Mouse (Mus musculus) liver, adult 2 months (tissue): ENCODE results near the gene Zfp568.

Source experiments
- CTCF ChIP-seq: fragments of 200-500 bp; IDR thresholded peaks from 2 replicates; pipeline ENCODE4 v1.5.1; 2011; ENCODE audit warnings: low read depth, low read length, control low read depth
- POLR2A ChIP-seq: fragments of 200-500 bp; IDR thresholded peaks from 2 replicates; pipeline ENCODE4 v1.6.1; 2011; ENCODE audit warnings: low read length, control low read depth; ENCODE audit not compliant: insufficient read depth; ENCODE audit errors: extremely low read depth

GRCm38 (mm10) chr7:29980761-29981160 lies 3.0 kb upstream of the Zfp568 start:
- no peak for TF ChIP-seq POLR2A
- no peak for TF ChIP-seq CTCF
